Mouse (Mus musculus) Patski (cell line): Measurements from ENCODE around the gene Olfr548-ps1. TPM values are rescaled to one million over a fixed set of nuclear protein-coding genes. Genes with fewer than 3 reads are reported as not detected.

Source experiments
- ATAC-seq: fragments of 100-300 bp; one replicate; pipeline ENCODE4 v1.8.0; 2021
- CTCF ChIA-PET: fragments of 350-600 bp; sonication (Branson Sonifier 250); formaldehyde crosslinking; loops from one replicate; lab custom pipeline; 2022; ENCODE audit warnings: inconsistent platforms; lab: Charles Lee
- POLR2A ChIA-PET: fragments of 350-600 bp; sonication (Branson Sonifier 250); formaldehyde crosslinking; loops from one replicate; lab custom pipeline; 2022; ENCODE audit warnings: antibody characterized with exemption, inconsistent platforms; lab: Charles Lee
- DNase-seq: peaks from one replicate; pipeline ENCODE4 v3.0.0-alpha.2; 2011; ENCODE audit warnings: low read depth, low spot score
- H3K27me3 ChIP-seq: fragments of 371-371 bp; one replicate; pipeline ENCODE4 v1.5.1; 2021
- CTCF ChIP-seq: fragments of 100-300 bp; IDR thresholded peaks from one replicate; pipeline ENCODE4 v1.5.1; 2021
- in situ Hi-C: fragments of 300-500 bp; cut with MboI; formaldehyde crosslinking; loops from 3 replicates; pipeline ENCODE4 v1.11.1; 2018; ENCODE audit warnings: low pct_unique_long_range_greater_than_20kb, mixed read lengths
- polyA plus RNA-seq: library from polyadenylated mRNA; unstranded; gene quantifications from one replicate; pipeline ENCODE4 v1.2.3, GENCODE M21; 2021

Olfr548-ps1 gene
- polyA plus RNA-seq, 1 experiment from 2014 or later, result not detected

DNA sequence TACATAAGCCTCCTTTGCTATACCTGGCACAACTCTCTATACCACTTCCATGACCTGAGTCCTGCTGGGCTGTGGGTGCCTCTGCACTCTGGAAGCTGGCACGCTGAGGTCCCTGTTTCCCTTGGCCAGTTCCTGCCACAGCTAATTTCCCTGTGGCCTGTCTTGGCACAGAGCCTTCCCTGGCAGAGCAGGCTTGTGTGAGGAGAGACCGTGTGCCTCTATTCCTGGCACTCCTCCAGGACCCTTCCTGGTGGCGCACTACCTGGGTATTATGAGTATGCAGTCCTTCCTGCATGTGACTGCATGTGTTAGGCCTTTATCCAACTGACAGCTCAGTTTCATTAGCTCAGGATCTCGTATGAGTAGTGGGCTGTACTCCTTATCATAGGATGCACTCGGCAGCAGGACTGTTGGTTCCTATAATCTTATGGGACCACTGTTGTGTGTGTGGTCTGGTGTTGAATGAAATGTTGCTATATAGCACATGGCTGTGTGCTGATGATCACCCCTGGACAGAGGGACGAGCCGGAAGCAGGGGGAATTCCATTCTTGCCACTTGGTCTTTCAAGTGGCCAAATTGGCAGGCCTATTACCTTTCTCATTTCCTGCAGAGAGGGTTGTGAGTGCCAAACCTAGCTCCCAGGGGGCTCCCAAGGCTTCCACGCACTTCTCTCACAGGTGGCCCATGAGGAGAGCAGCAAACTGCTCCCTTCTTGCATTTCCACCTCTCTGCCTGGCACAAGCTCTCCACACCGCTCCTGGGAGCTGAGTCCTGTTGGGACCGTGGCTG lies 24.2 kb upstream of the Olfr548-ps1 start:
- in situ Hi-C loops, result no loop called here
- ChIA-PET CTCF (interaction anchor here (0.9 kb wide), 1 partner anchor 121 kb away, joined by 3 read pairs; no protein-coding TSS in a partner anchor), POLR2A (no interaction called here)
- no peak for DNase-seq
- ATAC-seq, result no peak
- H3K27me3 ChIP-seq, result no peaks in the 10 kb centered on the region
- no peak for TF ChIP-seq CTCF

DNA sequence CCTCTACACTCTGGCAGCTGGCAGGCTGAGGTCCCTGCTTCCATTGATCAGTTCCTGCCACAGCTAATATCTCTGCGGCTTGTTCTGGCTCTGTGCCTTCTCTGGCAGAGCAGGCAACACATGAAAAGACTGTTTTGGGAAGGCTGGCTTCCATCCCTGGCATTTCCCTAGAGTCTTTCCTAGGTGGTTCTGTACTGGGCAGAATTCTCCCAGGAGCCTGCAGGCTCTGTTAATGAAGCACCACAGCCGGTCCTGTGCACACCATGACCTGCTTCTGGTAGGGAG lies 23.7 kb upstream of the Olfr548-ps1 start:
- in situ Hi-C loops, result no loop called here
- no peak for TF ChIP-seq CTCF
- ATAC-seq, result no peak

GRCm38 (mm10) chr7:102529052-102529451 lies 11.6 kb upstream of the Olfr548-ps1 start:
- ATAC-seq (no peak), DNase-seq (no peak)
- TF ChIP-seq CTCF, result no peak
- in situ Hi-C loops, result no loop called here
- ChIA-PET CTCF (no interaction called here), POLR2A (no interaction called here)
- H3K27me3 ChIP-seq, result peaks cover 14% of the 10 kb centered on the region

More for the DNA sequence above, 23.7 kb upstream of the Olfr548-ps1 start:
- ChIA-PET CTCF (no interaction called here), POLR2A (no interaction called here)
- no peak for DNase-seq
- H3K27me3 ChIP-seq, result no peaks in the 10 kb centered on the region

GRCm38 (mm10) chr7:102534449-102534848 lies 6.2 kb upstream of the Olfr548-ps1 start, which contains the start of gene Olfr547:
Olfr547 (plus strand) TSS chr7:102534749.
- ATAC-seq, result no peak
- H3K27me3 ChIP-seq, result peaks cover 20% of the 10 kb centered on the region
- in situ Hi-C loops, result no loop called here
- CTCF ChIA-PET, result no interaction called here
- no peak for DNase-seq
- TF ChIP-seq CTCF, result no peak
- POLR2A ChIA-PET, result no interaction called here

- in situ Hi-C loops, result no loop called here
- no peak for TF ChIP-seq CTCF
- CTCF ChIA-PET, result no interaction called here
- no peak for DNase-seq
- no peak for ATAC-seq
- POLR2A ChIA-PET, result no interaction called here
- H3K27me3 ChIP-seq, result peaks cover 27% of the 10 kb centered on the region
Measured at GRCm38 (mm10) chr7:102541251-102541650, 555 bp downstream of the Olfr548-ps1 start.

DNA sequence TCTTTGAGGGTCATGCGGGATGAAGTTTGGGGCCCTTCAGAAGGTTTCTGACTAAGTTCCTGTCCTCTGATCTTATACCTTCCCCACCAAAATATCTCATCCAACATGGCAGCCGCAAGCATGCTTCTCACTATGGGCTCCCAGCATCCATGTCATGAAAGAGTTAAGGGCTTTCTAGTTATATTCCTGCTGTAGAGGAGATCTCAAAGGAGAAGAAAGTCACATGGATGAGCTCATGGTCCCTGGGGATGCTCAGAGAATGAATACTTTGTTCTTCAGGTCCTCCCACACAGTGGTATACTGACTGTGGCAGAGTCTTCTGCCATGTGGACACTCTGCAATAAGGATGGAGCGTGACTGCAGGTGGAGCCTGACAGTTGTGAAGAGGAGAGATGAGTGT lies 8.9 kb downstream of the Olfr548-ps1 start, which contains the start of gene Olfr549:
TSS of gene Olfr549 (plus strand) at position 301 of the 400 bp plus-strand sequence.
- in situ Hi-C loops, result no loop called here
- ChIA-PET POLR2A (no interaction called here), CTCF (no interaction called here)
- H3K27me3 ChIP-seq, result peaks cover 13% of the 10 kb centered on the region
- no peak for DNase-seq
- ATAC-seq, result no peak
- no peak for TF ChIP-seq CTCF

DNA sequence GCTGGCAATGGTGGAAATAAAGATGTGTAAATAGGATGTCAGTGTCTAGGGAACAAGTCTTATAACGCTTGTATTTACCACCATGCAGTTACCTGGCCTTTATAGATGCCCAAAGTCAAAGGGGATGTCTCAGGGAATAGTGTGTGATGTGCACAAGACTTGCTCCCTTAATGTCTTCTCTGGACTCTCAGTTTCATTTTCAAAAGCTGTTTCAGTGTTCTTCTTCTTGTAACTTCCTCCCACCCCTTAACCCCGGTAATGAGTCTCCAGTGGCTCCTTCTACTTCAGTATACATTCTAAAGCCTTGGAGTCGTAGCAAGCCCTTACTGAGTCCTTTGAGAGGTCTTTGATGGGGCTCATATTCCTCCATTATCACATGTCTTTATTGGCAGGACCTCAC lies 12.6 kb downstream of the Olfr548-ps1 start:
- ChIA-PET CTCF (no interaction called here), POLR2A (no interaction called here)
- in situ Hi-C loops, result no loop called here
- ATAC-seq, result no peak
- TF ChIP-seq CTCF, result no peak
- DNase-seq, result no peak
- no peaks in the 10 kb centered on the region for H3K27me3 ChIP-seq

- TF ChIP-seq CTCF, result no peak
Measured at GRCm38 (mm10) chr7:102564999-102565997, 24.6 kb downstream of the Olfr548-ps1 start, which contains the start of gene Trim21. Trim21 (minus strand) TSS chr7:102565486.

GRCm38 (mm10) chr7:102566219-102566618 lies 25.5 kb downstream of the Olfr548-ps1 start:
- ChIA-PET CTCF (no interaction called here), POLR2A (no interaction called here)
- peaks cover 6% of the 10 kb centered on the region for H3K27me3 ChIP-seq
- no peak for TF ChIP-seq CTCF
- in situ Hi-C loops, result no loop called here
- ATAC-seq, result no peak
- DNase-seq, result no peak

More at GRCm38 (mm10) chr7:102564999-102565997, 24.6 kb downstream of the Olfr548-ps1 start, which contains the start of gene Trim21:
- in situ Hi-C loops, result no loop called here
- peaks cover 3% of the 10 kb centered on the region for H3K27me3 ChIP-seq
- ATAC-seq (peak; percentile 100), DNase-seq (peak; percentile 41)
- ChIA-PET CTCF (no interaction called here), POLR2A (no interaction called here)

- DNase-seq (no peak), ATAC-seq (no peak)
- no peak for TF ChIP-seq CTCF
- ChIA-PET CTCF (no interaction called here), POLR2A (no interaction called here)
- peaks cover 11% of the 10 kb centered on the region for H3K27me3 ChIP-seq
- in situ Hi-C loops, result no loop called here
Measured at GRCm38 (mm10) chr7:102571142-102571541, 30.4 kb downstream of the Olfr548-ps1 start, which contains the start of gene Olfr550. Olfr550 (plus strand) TSS chr7:102571442.
